Mouse (Mus musculus) gonadal fat pad, adult 2 months (tissue): ENCODE results near the gene Zar1l. TPM values are rescaled to one million over a fixed set of nuclear protein-coding genes. Genes with fewer than 3 reads are reported as not detected.

Experiments used
- DNase-seq: peaks from one replicate; pipeline ENCODE4 v3.0.0-alpha.2; 2012; ENCODE audit warnings: low read depth
- polyA plus RNA-seq: library from polyadenylated mRNA; depleted of rRNA; stranded (reverse); fragments of >200 nt; gene quantifications from 2 replicates; pipeline ENCODE4 v1.2.3, GENCODE M21; 2012; rRNA removed

The Zar1l gene
- polyA plus RNA-seq, 1 experiment = not detected

DNA sequence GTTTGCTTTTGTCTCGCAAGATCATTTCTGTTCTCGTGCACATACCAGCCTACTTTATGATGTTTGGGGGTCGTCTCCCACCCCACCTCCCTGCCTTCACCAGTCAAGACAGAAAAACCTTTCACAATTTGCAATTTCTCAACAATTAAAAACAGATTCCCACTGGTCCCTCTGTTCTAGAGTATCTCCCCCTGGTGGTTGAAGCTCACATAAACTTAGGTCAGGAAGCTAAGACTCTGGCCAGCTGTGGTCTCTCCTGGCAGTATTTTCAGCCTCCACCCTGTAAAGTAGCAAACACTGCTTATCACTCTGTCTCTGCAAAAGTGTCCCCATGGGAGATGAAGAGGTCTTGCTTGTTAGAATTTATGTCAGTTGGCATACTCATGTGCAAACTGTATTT lies 32.8 kb downstream of the Zar1l start:
- no peak for DNase-seq

- no peak for DNase-seq
Measured at GRCm38 (mm10) chr5:150478612-150479011, 39.4 kb downstream of the Zar1l start.

DNA sequence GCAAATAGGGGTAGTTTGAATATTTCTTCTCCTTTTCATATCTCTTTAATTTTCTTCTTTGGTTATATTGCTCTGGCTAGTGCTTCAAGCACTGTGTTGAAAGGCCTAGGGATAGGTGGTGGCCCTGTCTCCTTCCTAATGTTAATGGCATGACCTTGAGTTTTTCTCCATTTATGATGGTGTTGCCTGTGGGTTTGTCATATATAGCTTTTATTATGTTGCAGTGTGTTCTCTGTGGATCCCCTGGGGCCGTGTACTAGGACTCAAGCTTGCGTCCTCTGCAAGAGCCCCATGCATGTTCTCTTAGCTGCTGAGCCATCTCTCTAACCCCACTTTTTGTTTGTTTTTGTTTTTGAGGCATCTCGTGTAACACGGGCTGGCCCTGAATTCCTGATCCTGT lies 40.6 kb downstream of the Zar1l start:
- no peak for DNase-seq

- no peak for DNase-seq
Measured at GRCm38 (mm10) chr5:150468431-150468830, 49.5 kb downstream of the Zar1l start.

DNA sequence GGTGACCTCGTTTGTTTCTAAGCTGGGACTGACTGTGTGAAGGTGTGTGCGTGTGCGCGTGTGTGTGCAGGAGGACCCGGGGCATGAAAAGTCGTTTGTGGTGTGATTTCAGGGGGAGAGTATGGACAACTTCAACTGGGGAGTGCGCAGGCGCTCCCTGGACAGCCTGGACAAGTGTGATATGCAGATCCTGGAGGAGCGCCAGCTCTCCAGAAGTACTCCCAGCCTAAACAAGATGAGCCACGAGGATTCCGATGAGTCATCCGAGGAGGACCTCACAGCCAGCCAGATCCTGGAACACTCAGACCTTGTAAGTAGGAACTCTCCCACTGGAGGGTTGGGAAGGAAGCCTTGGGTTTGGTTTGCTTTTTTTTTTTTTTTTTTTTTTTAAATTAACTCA lies 51.8 kb downstream of the Zar1l start:
- DNase-seq = no peak

- no peak for DNase-seq
Measured at GRCm38 (mm10) chr5:150465218-150465617, 52.7 kb downstream of the Zar1l start.

DNA sequence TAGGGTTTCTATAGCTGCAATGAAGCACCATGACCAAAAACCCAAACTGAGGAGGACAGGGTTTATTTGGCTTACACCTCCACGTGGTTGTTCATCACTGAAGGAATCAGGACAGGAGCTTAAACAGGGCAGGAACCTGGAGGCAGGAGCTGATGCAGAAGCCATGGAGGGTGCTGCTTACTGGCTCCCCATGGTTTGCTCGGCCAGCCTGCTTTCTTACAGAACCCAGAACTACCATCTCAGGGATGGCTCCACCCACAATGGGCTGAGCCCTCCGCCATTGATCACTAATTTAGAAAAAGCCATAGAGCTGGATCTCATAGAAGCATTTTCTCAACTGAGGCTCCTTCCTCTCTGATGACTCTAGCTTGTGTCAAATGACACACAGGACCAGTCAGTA lies 53.2 kb downstream of the Zar1l start:
- DNase-seq = no peak

DNA sequence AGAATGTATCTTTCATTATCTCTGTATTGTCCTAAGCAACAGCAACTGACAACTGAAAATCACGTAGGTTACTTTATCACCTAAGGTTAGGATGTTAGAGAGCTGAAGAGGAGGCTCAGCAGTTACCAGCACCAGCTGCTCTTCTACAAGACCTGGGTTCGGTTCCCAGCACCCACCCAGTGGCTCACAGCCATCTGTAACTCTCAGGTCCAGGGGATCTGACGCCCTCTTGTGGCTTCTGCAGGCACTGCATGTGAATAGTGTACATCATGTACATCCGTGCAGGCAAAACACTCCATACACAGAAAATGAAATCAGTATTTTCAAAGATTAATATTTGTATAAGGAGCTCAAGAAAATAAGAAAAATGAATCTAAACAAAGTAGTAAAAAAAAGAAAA lies 58.2 kb downstream of the Zar1l start:
- no peak for DNase-seq

DNA sequence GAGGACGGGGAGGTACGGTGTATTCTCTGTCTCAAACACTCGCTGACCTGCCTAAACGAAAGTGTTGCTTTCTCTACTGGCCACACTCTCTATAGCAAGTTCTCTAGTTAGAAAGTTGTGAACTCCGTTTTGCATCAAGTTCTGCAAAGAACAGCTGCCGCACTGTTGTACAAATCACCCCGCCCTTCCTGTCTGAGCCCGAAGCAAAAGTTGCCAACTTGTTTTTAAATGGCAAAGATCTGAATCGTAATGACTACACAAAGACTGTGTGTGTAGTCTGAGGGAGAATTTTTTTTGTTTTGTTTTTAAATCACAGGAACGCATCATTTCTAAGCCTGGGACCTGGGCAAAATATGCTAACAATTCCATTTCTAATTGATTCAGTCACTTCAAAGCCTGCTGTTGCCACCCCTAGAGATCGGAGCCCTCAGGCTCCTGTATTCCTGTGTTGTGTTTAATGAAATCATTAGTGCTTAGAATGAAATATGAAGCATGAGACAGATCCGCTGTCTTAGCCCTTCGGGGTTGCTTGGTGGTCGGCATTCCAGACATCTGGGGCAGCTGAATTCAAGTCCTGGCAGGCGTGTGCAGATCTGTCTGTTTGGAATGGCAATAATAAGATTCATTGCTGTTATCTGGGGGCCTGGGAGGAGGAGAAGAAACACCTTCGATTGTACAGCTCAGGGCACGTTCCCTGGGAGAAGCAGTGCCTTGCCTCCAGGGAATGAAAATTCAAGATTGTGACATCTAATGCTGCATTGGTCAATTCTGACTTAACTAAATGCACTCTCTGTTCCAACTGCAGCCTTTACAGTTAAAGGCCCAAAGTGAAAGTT lies 59.8 kb downstream of the Zar1l start:
- DNase-seq = no peak

DNA sequence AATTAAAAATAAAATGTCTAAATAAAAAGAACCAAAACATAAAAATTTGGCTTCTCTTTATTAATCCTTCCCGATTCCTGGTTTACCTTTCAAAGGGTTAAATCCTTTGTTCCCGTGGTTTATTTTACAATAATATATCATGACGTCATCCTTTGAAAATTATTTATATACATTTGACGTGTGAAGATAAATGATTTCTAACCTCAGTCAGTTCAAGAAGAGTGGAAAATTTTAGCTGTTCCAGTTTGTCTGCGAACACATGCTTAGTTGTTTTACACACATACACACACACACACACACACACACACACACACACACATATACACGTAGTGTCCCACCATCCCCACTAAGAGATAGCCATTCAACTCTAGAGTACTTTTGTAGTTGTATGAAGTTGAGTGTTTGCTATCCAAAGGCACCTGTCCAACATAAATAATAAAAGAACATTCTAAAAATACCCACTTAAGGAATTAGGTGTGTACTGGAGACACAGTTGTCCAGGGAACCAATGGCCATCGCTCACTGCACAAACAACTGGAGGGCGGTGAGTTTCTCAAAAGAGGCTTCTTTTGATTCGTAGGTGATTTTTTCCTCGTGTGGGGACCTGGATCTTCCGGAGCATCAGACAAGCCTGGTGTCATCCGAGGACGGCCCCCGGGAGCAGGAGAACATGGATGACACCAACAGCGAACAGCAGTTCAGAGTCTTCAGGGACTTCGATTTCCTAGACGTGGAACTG lies 60.6 kb downstream of the Zar1l start:
- no peak for DNase-seq

Other genes with a start within 250 kb of the Zar1l start
- 2.6 and 3.9 TPM in 2 replicates for gene Brca2, start 4.5 kb upstream of the Zar1l start, polyA plus RNA-seq
- gene N4bp2l1, start 79.0 kb upstream of the Zar1l start, polyA plus RNA-seq = 17.6 and 19.9 TPM in 2 replicates
- gene N4bp2l2, start 148.0 kb upstream of the Zar1l start, polyA plus RNA-seq = 9.4 and 11.1 TPM in 2 replicates
- 4.3 and 5.9 TPM in 2 replicates for gene Pds5b, start 155.6 kb upstream of the Zar1l start, polyA plus RNA-seq